Mouse (Mus musculus): Measurements from ENCODE around the gene Msi2. TPM values are rescaled to one million over a fixed set of nuclear protein-coding genes. Genes with fewer than 3 reads are reported as not detected.

The Msi2 gene
- polyA plus RNA-seq, 1 experiment = 6.7 TPM

- no peak for DNase-seq (ENCODE audit: low read depth, low spot score)
- 71% methylated on average over 7 of the region's 7 CpGs for WGBS
These were observed 3.0 kb downstream of the Msi2 start for GRCm38 (mm10) chr11:88715299-88715698.

GRCm38 (mm10) chr11:88714127-88714526 is 4.2 kb downstream of the Msi2 start:
- WGBS = 63% methylated on average over 7 of the region's 7 CpGs
- no peak for DNase-seq (ENCODE audit: low read depth, low spot score)

- 81% methylated on average over 9 of the region's 9 CpGs for WGBS
- no peak for DNase-seq (ENCODE audit: low read depth, low spot score)
These were observed 4.8 kb downstream of the Msi2 start for GRCm38 (mm10) chr11:88713479-88713878.

- no peak for DNase-seq (ENCODE audit: low read depth, low spot score)
- 90% methylated on average over 15 of the region's 15 CpGs for WGBS
These were observed 8.3 kb downstream of the Msi2 start for GRCm38 (mm10) chr11:88709876-88710614.

- no peak for DNase-seq (ENCODE audit: low read depth, low spot score)
- 36% methylated on average over 11 of the region's 11 CpGs for WGBS
These were observed 11.0 kb downstream of the Msi2 start for GRCm38 (mm10) chr11:88707228-88707775.

- WGBS = 90% methylated on average over 10 of the region's 10 CpGs
- DNase-seq (ENCODE audit: low read depth, low spot score) = no peak
These were observed 13.6 kb downstream of the Msi2 start for GRCm38 (mm10) chr11:88704688-88705087.

GRCm38 (mm10) chr11:88703220-88703619 is 15.1 kb downstream of the Msi2 start:
- no peak for DNase-seq (ENCODE audit: low read depth, low spot score)
- 78% methylated on average over 4 of the region's 4 CpGs for WGBS

- 82% methylated on average over 6 of the region's 6 CpGs for WGBS
- DNase-seq (ENCODE audit: low read depth, low spot score) = no peak
These were observed 16.2 kb downstream of the Msi2 start for GRCm38 (mm10) chr11:88701976-88702659.

- DNase-seq (ENCODE audit: low read depth, low spot score) = no peak
- 89% methylated on average over 6 of the region's 6 CpGs for WGBS
These were observed 17.3 kb downstream of the Msi2 start for GRCm38 (mm10) chr11:88701020-88701419.

- no peak for DNase-seq (ENCODE audit: low read depth, low spot score)
These were observed 18.1 kb downstream of the Msi2 start for GRCm38 (mm10) chr11:88700202-88700711.

GRCm38 (mm10) chr11:88693905-88694893 is 24.1 kb downstream of the Msi2 start:
- no peak for DNase-seq (ENCODE audit: low read depth, low spot score)

More at GRCm38 (mm10) chr11:88700202-88700711, 18.1 kb downstream of the Msi2 start:
- WGBS = 84% methylated on average over 15 of the region's 15 CpGs

GRCm38 (mm10) chr11:88693002-88693769 is 25.1 kb downstream of the Msi2 start:
- no peak for DNase-seq (ENCODE audit: low read depth, low spot score)
- WGBS = 71% methylated on average over 13 of the region's 13 CpGs

More at GRCm38 (mm10) chr11:88693905-88694893, 24.1 kb downstream of the Msi2 start:
- WGBS = 24% methylated on average over 20 of the region's 20 CpGs

GRCm38 (mm10) chr11:88692374-88692773 is 25.9 kb downstream of the Msi2 start:
- 36% methylated on average over 10 of the region's 10 CpGs for WGBS
- no peak for DNase-seq (ENCODE audit: low read depth, low spot score)

- DNase-seq (ENCODE audit: low read depth, low spot score) = no peak
- 34% methylated on average over 12 of the region's 12 CpGs for WGBS
These were observed 27.6 kb downstream of the Msi2 start for GRCm38 (mm10) chr11:88690556-88691287.

- WGBS = 29% methylated on average over 14 of the region's 14 CpGs
- no peak for DNase-seq (ENCODE audit: low read depth, low spot score)
These were observed 28.4 kb downstream of the Msi2 start for GRCm38 (mm10) chr11:88689831-88690459.

- 96% methylated on average over 8 of the region's 8 CpGs for WGBS
- no peak for DNase-seq (ENCODE audit: low read depth, low spot score)
These were observed 29.7 kb downstream of the Msi2 start for GRCm38 (mm10) chr11:88688644-88689043.

GRCm38 (mm10) chr11:88687711-88688110 is 30.6 kb downstream of the Msi2 start:
- 61% methylated on average over 12 of the region's 12 CpGs for WGBS
- no peak for DNase-seq (ENCODE audit: low read depth, low spot score)

- DNase-seq (ENCODE audit: low read depth, low spot score) = no peak
- WGBS = 11% methylated on average over 5 of the region's 5 CpGs
These were observed 31.3 kb downstream of the Msi2 start for GRCm38 (mm10) chr11:88687010-88687409.
